Mouse (Mus musculus): ENCODE data around the gene Irf6.

GRCm38 (mm10) chr1:193189771-193190170, 36.9 kb downstream of the Irf6 start:
- TF ChIP-seq CTCF (IDR thresholded peaks at IDR 0.05; ENCODE audit: extremely low read depth, insufficient read depth, low read length): no peak
- no peak for TF ChIP-seq POLR2A (IDR thresholded peaks at IDR 0.05; ENCODE audit: extremely low read depth, insufficient read depth, low read length)

Data from cortical plate, adult 2 months (tissue).